Mouse (Mus musculus) heart, postnatal 0 days (tissue): ENCODE data around the gene Rps27rt. TPM values are rescaled to one million over a fixed set of nuclear protein-coding genes. Genes with fewer than 3 reads are reported as not detected.

Experiments
- ATAC-seq: fragments of 200-750 bp; cut with Nextera tagmentation; 2 replicates; pipeline ENCODE4 v1.8.0; 2017; ENCODE audit warnings: low read depth, moderate number of reproducible peaks, moderate library complexity; ENCODE audit not compliant: insufficient read depth
- DNase-seq: peaks from one replicate; pipeline ENCODE4 v3.0.0-alpha.2; 2016; ENCODE audit warnings: low spot score
- H3K27ac ChIP-seq: fragments of 300-500 bp; sonication (generic); 2 replicates; pipeline ENCODE4 v1.5.1; 2014; ENCODE audit warnings: low read depth, mild to moderate bottlenecking
- H3K27me3 ChIP-seq: fragments of 300-500 bp; sonication (generic); 2 replicates; pipeline ENCODE4 v1.6.1; 2014; ENCODE audit warnings: low read length, mixed read lengths; ENCODE audit not compliant: control insufficient read depth, insufficient read depth
- H3K36me3 ChIP-seq: fragments of 300-500 bp; sonication (generic); replicated peaks from 2 replicates; pipeline ENCODE4 v1.6.1; 2014; ENCODE audit warnings: low read length, mixed read lengths; ENCODE audit not compliant: control insufficient read depth, insufficient read depth
- H3K4me1 ChIP-seq: fragments of 300-500 bp; sonication (generic); 2 replicates; pipeline ENCODE4 v1.6.1; 2014; ENCODE audit warnings: antibody characterized with exemption; ENCODE audit not compliant: control insufficient read depth, insufficient read depth
- H3K4me2 ChIP-seq: fragments of 300-500 bp; sonication (generic); 2 replicates; pipeline ENCODE4 v1.6.1; 2014; ENCODE audit warnings: low read depth, mild to moderate bottlenecking, low read length, moderate library complexity
- H3K4me3 ChIP-seq: fragments of 300-500 bp; sonication (generic); 2 replicates; pipeline ENCODE4 v1.5.1; 2014; ENCODE audit warnings: low read depth, low read length
- H3K9ac ChIP-seq: fragments of 300-500 bp; sonication (generic); replicated peaks from 2 replicates; pipeline ENCODE4 v1.6.1; 2014; ENCODE audit warnings: low read depth, low read length, mixed read lengths
- H3K9me3 ChIP-seq: fragments of 300-500 bp; sonication (generic); replicated peaks from 2 replicates; pipeline ENCODE4 v1.6.1; 2016; ENCODE audit warnings: low read length; ENCODE audit not compliant: control insufficient read depth
- CTCF ChIP-seq: IDR thresholded peaks from 2 replicates; pipeline ENCODE4 v1.5.1; 2016; ENCODE audit warnings: antibody characterized with exemption, control low read depth, low read depth
- EP300 ChIP-seq: IDR thresholded peaks from 2 replicates; pipeline ENCODE4 v1.6.1; 2016; ENCODE audit warnings: antibody characterized with exemption, low read depth
- WGBS: fragments of 180-500 bp; shearing (Covaris S2); extraction: QIAGEN DNeasy Blood & Tissue Kit; methylation state at CpG from one replicate; pipeline ENCODE4 v1.1.7; 2014; 5-methylcytosine and 5-hydroxymethylcytosine counted together
- polyA plus RNA-seq: library from polyadenylated mRNA; unstranded; fragments of >200 nt; fragmentation: Nextera tagmentation; extraction: Ambion mirVana; gene quantifications from 2 replicates; pipeline ENCODE4 v1.2.1, GENCODE M21; 2015
- total RNA-seq: library from RNA; depleted of rRNA; stranded (reverse); fragments of >200 nt; gene quantifications from 2 replicates; pipeline ENCODE4 v1.2.3, GENCODE M21; 2014; ENCODE audit warnings: low replicate concordance

Gene Rps27rt
- total and polyA plus RNA-seq, 2 experiments from 2014 or later: 71.9 to 270 TPM

DNA sequence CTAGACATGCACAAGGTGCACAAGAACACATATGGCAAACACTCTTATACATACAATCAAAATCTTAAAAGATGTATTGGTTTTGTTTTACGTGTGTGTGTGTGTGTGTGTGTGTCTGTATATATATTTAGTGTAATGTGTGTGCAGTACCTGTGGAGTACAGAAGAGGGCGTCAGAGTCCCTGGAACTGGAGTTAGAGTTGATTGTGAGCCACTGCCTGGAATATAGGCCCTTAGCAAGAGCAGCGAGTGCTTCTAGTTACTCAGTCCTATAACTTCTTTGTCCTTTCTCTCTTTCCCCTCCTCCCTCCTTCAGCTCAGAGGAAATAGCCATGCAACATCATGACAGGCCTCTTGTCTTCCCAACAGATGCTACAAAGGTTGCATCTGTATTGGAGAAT lies 40.6 kb upstream of the Rps27rt start:
- no peak overlapping the region for H3K27ac ChIP-seq
- no peaks in the 10 kb centered on the region for H3K27me3 ChIP-seq
- H3K4me1 ChIP-seq: peaks cover 8% of the 10 kb centered on the region; the same call in 1 of the 2 replicates
- no peaks in the 10 kb centered on the region for H3K9me3 ChIP-seq
- no peak overlapping the region for H3K4me2 ChIP-seq
- ATAC-seq (no peak), DNase-seq (no peak)
- no peak overlapping the region for H3K9ac ChIP-seq
- H3K4me3 ChIP-seq: no peak overlapping the region
- 84% methylated on average over 3 of the region's 3 CpGs for whole genome bisulfite sequencing
- TF ChIP-seq CTCF (no peak), EP300 (no peak)
- H3K36me3 ChIP-seq: no peaks in the 10 kb centered on the region

DNA sequence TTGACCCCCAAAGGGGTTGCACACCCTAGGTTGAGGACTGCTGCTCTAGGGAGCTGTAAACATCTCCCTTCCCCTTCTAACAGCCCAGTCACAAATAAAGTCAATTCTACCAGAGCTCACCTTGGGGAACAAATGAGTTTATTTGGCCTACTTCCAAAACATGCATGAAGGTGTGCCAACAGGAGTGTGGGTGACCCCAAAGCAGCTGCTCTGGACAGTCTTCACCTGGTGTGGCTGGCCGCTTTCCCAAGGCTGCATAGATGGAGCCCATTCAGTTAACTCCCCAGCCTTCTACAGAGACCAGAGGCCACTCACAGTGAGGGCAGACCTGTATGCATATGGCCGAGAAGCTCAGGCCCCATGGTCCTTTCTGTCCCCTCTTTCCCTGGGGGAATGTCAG lies 38.9 kb upstream of the Rps27rt start:
- H3K4me1 ChIP-seq: peaks cover 8% of the 10 kb centered on the region; the same call in 1 of the 2 replicates
- no peak overlapping the region for H3K4me3 ChIP-seq
- WGBS: 81% methylated on average over 2 of the region's 2 CpGs
- no peaks in the 10 kb centered on the region for H3K36me3 ChIP-seq
- ATAC-seq (no peak), DNase-seq (no peak)
- H3K27me3 ChIP-seq: no peaks in the 10 kb centered on the region
- H3K27ac ChIP-seq: no peak overlapping the region
- TF ChIP-seq EP300: no peak
- no peak for TF ChIP-seq CTCF
- no peak overlapping the region for H3K9ac ChIP-seq
- no peaks in the 10 kb centered on the region for H3K9me3 ChIP-seq
- no peak overlapping the region for H3K4me2 ChIP-seq

- peaks cover 4% of the 10 kb centered on the region; the same call in 1 of the 2 replicates for H3K9me3 ChIP-seq
- H3K36me3 ChIP-seq: no peaks in the 10 kb centered on the region
- no peak overlapping the region for H3K4me2 ChIP-seq
- H3K9ac ChIP-seq: no peak overlapping the region
- no peak overlapping the region for H3K4me3 ChIP-seq
- no peaks in the 10 kb centered on the region for H3K27me3 ChIP-seq
- H3K4me1 ChIP-seq: peaks cover 8% of the 10 kb centered on the region; the same call in 1 of the 2 replicates
- no peak overlapping the region for H3K27ac ChIP-seq
- ATAC-seq (no peak), DNase-seq (no peak)
- TF ChIP-seq EP300 (no peak), CTCF (no peak)
- WGBS: 85% methylated on average over 7 of the region's 7 CpGs
Measured at GRCm38 (mm10) chr9:115020141-115020540, 37.6 kb upstream of the Rps27rt start.

GRCm38 (mm10) chr9:115012367-115012766 lies 29.8 kb upstream of the Rps27rt start:
- peaks cover 13% of the 10 kb centered on the region; the same call in 1 of the 2 replicates for H3K9me3 ChIP-seq
- ATAC-seq: no peak
- no peak for DNase-seq
- 65% methylated on average over 12 of the region's 12 CpGs for WGBS
- no peak overlapping the region for H3K4me3 ChIP-seq
- no peaks in the 10 kb centered on the region for H3K36me3 ChIP-seq
- H3K4me2 ChIP-seq: no peak overlapping the region
- no peak overlapping the region for H3K9ac ChIP-seq
- no peaks in the 10 kb centered on the region for H3K27me3 ChIP-seq
- TF ChIP-seq CTCF (no peak), EP300 (no peak)
- no peak overlapping the region for H3K27ac ChIP-seq
- no peaks in the 10 kb centered on the region for H3K4me1 ChIP-seq

DNA sequence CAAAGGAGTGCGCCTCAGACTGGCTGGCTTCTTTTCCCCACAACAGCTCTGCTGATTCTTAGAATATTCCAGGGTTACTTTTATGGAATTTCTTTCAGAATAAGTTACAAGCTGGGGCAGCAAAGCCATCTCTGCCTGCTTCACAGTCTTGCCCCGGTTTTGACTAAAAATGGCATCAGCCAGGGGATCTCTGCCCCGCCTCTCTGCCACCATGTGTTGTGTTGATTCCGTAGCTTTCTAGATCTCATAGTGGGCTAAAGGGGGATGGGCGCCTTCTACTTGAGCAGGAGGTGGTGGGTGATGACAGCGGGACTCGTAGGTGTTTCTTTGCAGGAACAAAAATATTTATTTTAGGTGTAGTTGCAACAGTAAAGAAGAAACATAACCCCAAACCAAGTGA lies 25.7 kb upstream of the Rps27rt start:
- no peak for TF ChIP-seq CTCF
- no peak for TF ChIP-seq EP300
- Histone ChIP-seq H3K4me3 (no peak overlapping the region), H3K36me3 (no peaks in the 10 kb centered on the region), H3K27me3 (no peaks in the 10 kb centered on the region), H3K27ac (no peak overlapping the region), H3K9ac (no peak overlapping the region), H3K4me1 (no peaks in the 10 kb centered on the region), H3K4me2 (no peak overlapping the region), H3K9me3 (0 out of 2 replicates have a peak, but pooled peaks cover 9% of the 10 kb centered on the region)
- ATAC-seq (no peak), DNase-seq (no peak)
- WGBS: 75% methylated on average over 7 of the region's 7 CpGs

DNA sequence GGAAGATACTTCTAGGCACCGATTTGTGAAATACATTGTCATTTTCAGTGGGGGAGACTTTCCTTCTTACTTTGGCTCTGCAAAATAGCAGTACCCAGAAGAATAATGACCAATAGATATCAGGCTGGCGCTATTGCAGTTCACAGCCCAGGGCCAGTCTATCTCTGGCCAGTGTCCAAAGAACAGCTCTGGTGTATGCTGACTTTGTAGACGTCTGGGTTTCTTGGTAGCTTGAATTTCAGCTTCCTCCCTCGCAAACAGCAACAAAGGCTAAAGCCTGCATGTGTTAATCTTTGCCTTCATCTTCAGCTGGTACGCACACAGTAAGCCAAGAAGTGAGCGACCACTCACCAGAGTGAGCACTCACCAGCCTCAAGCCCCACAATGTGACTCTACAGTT lies 25.2 kb upstream of the Rps27rt start:
- no peak overlapping the region for H3K9ac ChIP-seq
- H3K4me3 ChIP-seq: no peak overlapping the region
- H3K4me2 ChIP-seq: no peak overlapping the region
- H3K27me3 ChIP-seq: no peaks in the 10 kb centered on the region
- WGBS: 45% methylated on average over 6 of the region's 6 CpGs
- H3K4me1 ChIP-seq: no peaks in the 10 kb centered on the region
- DNase-seq: no peak
- H3K27ac ChIP-seq: no peak overlapping the region
- no peak for ATAC-seq
- H3K36me3 ChIP-seq: no peaks in the 10 kb centered on the region
- 0 out of 2 replicates have a peak, but pooled peaks cover 9% of the 10 kb centered on the region for H3K9me3 ChIP-seq
- TF ChIP-seq CTCF (no peak), EP300 (no peak)
